In the genomic region with DNA sequence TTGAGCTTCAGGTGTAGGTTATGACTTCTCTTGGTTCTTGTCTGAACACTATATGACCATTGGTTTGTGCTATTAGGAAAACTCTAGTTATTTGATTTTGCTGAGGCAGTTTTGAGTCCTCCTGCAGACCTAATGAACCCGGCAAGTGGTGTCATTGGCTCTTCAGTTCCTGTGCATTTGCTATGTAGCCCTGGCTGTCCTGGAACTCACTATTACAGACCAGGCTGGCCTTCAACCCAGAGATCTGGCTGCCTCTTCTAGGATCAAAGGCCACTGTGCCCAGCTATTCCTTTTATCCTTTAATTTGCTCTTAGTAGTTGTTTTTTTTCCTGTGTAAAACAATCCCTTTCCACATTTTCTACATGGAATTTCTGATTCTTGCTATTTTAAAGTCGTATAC, we compare ENCODE assay signal across 22 mouse cellular contexts. TPM values are rescaled to one million over a fixed set of nuclear protein-coding genes. Genes with fewer than 3 reads are reported as not detected.
DNase-seq lines count a peak whose midpoint lies in the region; ATAC-seq and TF ChIP-seq lines count a peak whose summit lies in the region.
"Had no signal": no experiment of that assay in that cellular context is flagged by ENCODE, and none has a peak within 500 bp of the region (broad histone marks: within the 10 kb centered on the region; RNA-seq: fewer than 3 reads in every experiment).

No protein-coding gene starts in this region.

- H3K9me3 ChIP-seq in liver, embryonic 12.5 days (replicated peaks): no peaks in the 10 kb centered on the region
- no peaks in the 10 kb centered on the region for H3K9me3 ChIP-seq in liver, embryonic 11.5 days (ENCODE audit: control insufficient read depth, low read length)
- H3K9me3 ChIP-seq: embryonic facial prominence, embryonic 13.5 days; embryonic facial prominence, embryonic 15.5 days; forebrain, embryonic 13.5 days; forebrain, embryonic 15.5 days had no signal

- TF ChIP-seq CTCF in layer of hippocampus, adult 2 months (conservative IDR thresholded peaks at IDR 0.05): no peak
- TF ChIP-seq CTCF in embryonic fibroblast, embryonic 13.5 days (IDR thresholded peaks at IDR 0.05; ENCODE audit: borderline replicate concordance, insufficient read depth, low read length): no peak

- no peak overlapping the region for H3K9ac ChIP-seq in liver, embryonic 12.5 days
- no peak overlapping the region for H3K9ac ChIP-seq in liver, embryonic 11.5 days (ENCODE audit: low read depth, low read length)
- H3K9ac ChIP-seq: embryonic facial prominence, embryonic 13.5 days; embryonic facial prominence, embryonic 15.5 days; forebrain, embryonic 13.5 days; forebrain, embryonic 15.5 days had no signal

- no peak for ATAC-seq in liver, embryonic 12.5 days
- ATAC-seq in liver, embryonic 11.5 days (replicated peaks; ENCODE audit: low FRiP score): no peak
- ATAC-seq: forebrain, embryonic 13.5 days; forebrain, embryonic 15.5 days had no signal

- H3K27ac ChIP-seq in layer of hippocampus, adult 2 months: peak overlapping the region; percentile 76
- H3K27ac ChIP-seq in liver, embryonic 12.5 days: 0 out of 2 replicates have a peak overlapping the region, but pooled peaks have one; percentile 6
- no peak overlapping the region for H3K27ac ChIP-seq in liver, embryonic 11.5 days (ENCODE audit: low read depth, low read length)
- H3K27ac ChIP-seq in embryonic fibroblast, embryonic 13.5 days (ENCODE audit: insufficient read depth, low read length): peak overlapping the region; percentile 25; the same call in 1 of the 2 replicates
- H3K27ac ChIP-seq: embryonic facial prominence, embryonic 13.5 days; embryonic facial prominence, embryonic 15.5 days; forebrain, embryonic 13.5 days; forebrain, embryonic 15.5 days had no signal

- H3K4me3 ChIP-seq in layer of hippocampus, adult 2 months: no peak overlapping the region
- no peak overlapping the region for H3K4me3 ChIP-seq in liver, embryonic 12.5 days
- no peak overlapping the region for H3K4me3 ChIP-seq in liver, embryonic 11.5 days (ENCODE audit: low read depth, low read length)
- no peak overlapping the region for H3K4me3 ChIP-seq in embryonic fibroblast, embryonic 13.5 days (ENCODE audit: insufficient read depth, low read length)
- H3K4me3 ChIP-seq: embryonic facial prominence, embryonic 13.5 days; embryonic facial prominence, embryonic 15.5 days; forebrain, embryonic 13.5 days; forebrain, embryonic 15.5 days had no signal

- WGBS in liver, embryonic 12.5 days (ENCODE audit: insufficient replicate concordance): 86% methylated on average over 2 of the region's 2 CpGs
- WGBS in liver, embryonic 11.5 days: 89% methylated on average over 2 of the region's 2 CpGs

- H3K36me3 ChIP-seq in liver, embryonic 12.5 days: peaks cover 56% of the 10 kb centered on the region
- H3K36me3 ChIP-seq in liver, embryonic 11.5 days (ENCODE audit: control insufficient read depth, insufficient read depth, low read length): peaks cover 11% of the 10 kb centered on the region; the same call in 1 of the 2 replicates

- H3K4me1 ChIP-seq in liver, embryonic 12.5 days: peaks cover 13% of the 10 kb centered on the region
- H3K4me1 ChIP-seq in liver, embryonic 11.5 days (replicated peaks; ENCODE audit: control insufficient read depth, insufficient read depth, low read length): peaks cover 2% of the 10 kb centered on the region; the same call in 1 of the 2 replicates
- peaks cover 4% of the 10 kb centered on the region; the same call in 1 of the 2 replicates for H3K4me1 ChIP-seq in embryonic fibroblast, embryonic 13.5 days (ENCODE audit: control insufficient read depth, insufficient read depth, low read length)

- peak; percentile 64 for DNase-seq in heart, adult 11 months
- DNase-seq in heart, postnatal 14 days: no peak
- DNase-seq in layer of hippocampus, adult 2 months (ENCODE audit: low spot score in 2 of 2): no peak
- no peak for DNase-seq in layer of hippocampus, adult 8-10 months (ENCODE audit: low spot score in 2 of 2)
- no peak for DNase-seq in liver, embryonic 11.5 days (ENCODE audit: low spot score)
- no peak for DNase-seq in frontal cortex, postnatal 10 days (ENCODE audit: low spot score in 2 of 2)
- DNase-seq: adrenal gland, adult 2 months; adrenal gland, postnatal 10 days; adrenal gland, postnatal 25 days; cerebellum, adult 11 months; cerebellum, adult 18-20 months; cerebellum, adult 8-10 months; cerebellum, adult 9-11 months; cerebellum, postnatal 14 days; cerebellum, postnatal 36 days; embryo, embryonic 11 days had no signal

- TF ChIP-seq POLR2A in embryonic fibroblast, embryonic 13.5 days (IDR thresholded peaks at IDR 0.05; ENCODE audit: low read depth, low read length): no peak

- intact Hi-C loops in heart, postnatal 14 days (cut with DNase I): no loop called here

- no peaks in the 10 kb centered on the region for H3K27me3 ChIP-seq in liver, embryonic 12.5 days (replicated peaks)
- no peaks in the 10 kb centered on the region for H3K27me3 ChIP-seq in liver, embryonic 11.5 days (replicated peaks; ENCODE audit: control insufficient read depth, insufficient read depth, low read length)
- H3K27me3 ChIP-seq: embryonic facial prominence, embryonic 13.5 days; embryonic facial prominence, embryonic 15.5 days; forebrain, embryonic 13.5 days; forebrain, embryonic 15.5 days had no signal

- H3K4me2 ChIP-seq in liver, embryonic 12.5 days: no peak overlapping the region
- H3K4me2 ChIP-seq in liver, embryonic 11.5 days: no peak overlapping the region
- H3K4me2 ChIP-seq: embryonic facial prominence, embryonic 13.5 days; embryonic facial prominence, embryonic 15.5 days; forebrain, embryonic 13.5 days; forebrain, embryonic 15.5 days had no signal

RNA-seq across cellular contexts. Expression of gene Nudt4, which starts 20.6 kb away (rescaled TPM):
- 100 to 1,000 TPM; 270 to 280 TPM for total RNA-seq in heart, postnatal 14 days (2021)
- total RNA-seq in layer of hippocampus, adult 2 months (2021): 10 to 100 TPM; 59.6 to 65.6 TPM
- 10 to 100 TPM; 72.5 to 74.3 (median 73.6) TPM for total RNA-seq in layer of hippocampus, adult 8-10 months (2022)
- 130 and 134 TPM in 2 replicates for polyA plus RNA-seq in liver, embryonic 12.5 days (2016; fragmentation: Nextera tagmentation; extraction: Ambion mirVana)
- polyA plus RNA-seq in liver, embryonic 11.5 days (2014; fragmentation: Nextera tagmentation; extraction: Ambion mirVana): 95.8 and 97.9 TPM in 2 replicates
- polyA plus RNA-seq in embryonic fibroblast, embryonic 13.5 days (2011; ENCODE audit: insufficient read length, low read depth, missing spikeins): 77.1 and 86.5 TPM in 2 replicates

RNA-seq across cellular contexts. Expression of gene Ube2n, which starts 28.4 kb away (rescaled TPM):
- total RNA-seq in heart, postnatal 14 days (2021): 100 to 1,000 TPM in 1 of 2 experiments, 10 to 100 TPM in 1; 96.8 to 101 TPM
- total RNA-seq in layer of hippocampus, adult 2 months (2021): 100 to 1,000 TPM; 182 to 188 TPM
- total RNA-seq in layer of hippocampus, adult 8-10 months (2022): 100 to 1,000 TPM; 176 to 226 (median 205) TPM
- 191 and 193 TPM in 2 replicates for polyA plus RNA-seq in liver, embryonic 12.5 days (2016; fragmentation: Nextera tagmentation; extraction: Ambion mirVana)
- polyA plus RNA-seq in liver, embryonic 11.5 days (2014; fragmentation: Nextera tagmentation; extraction: Ambion mirVana): 310 and 327 TPM in 2 replicates
- polyA plus RNA-seq in embryonic fibroblast, embryonic 13.5 days (2011; ENCODE audit: insufficient read length, low read depth, missing spikeins): 167 and 200 TPM in 2 replicates

RNA-seq across cellular contexts. Expression of gene Mrpl42, which starts 41.6 kb away (rescaled TPM):
- 100 to 1,000 TPM; 369 to 371 TPM for total RNA-seq in heart, postnatal 14 days (2021)
- 10 to 100 TPM; 71.7 to 74.5 TPM for total RNA-seq in layer of hippocampus, adult 2 months (2021)
- total RNA-seq in layer of hippocampus, adult 8-10 months (2022): 10 to 100 TPM; 66.9 to 73.8 (median 71.5) TPM
- polyA plus RNA-seq in liver, embryonic 12.5 days (2016; fragmentation: Nextera tagmentation; extraction: Ambion mirVana): 248 and 264 TPM in 2 replicates
- polyA plus RNA-seq in liver, embryonic 11.5 days (2014; fragmentation: Nextera tagmentation; extraction: Ambion mirVana): 364 and 391 TPM in 2 replicates
- 92.7 and 93.8 TPM in 2 replicates for polyA plus RNA-seq in embryonic fibroblast, embryonic 13.5 days (2011; ENCODE audit: insufficient read length, low read depth, missing spikeins)

Comparison
In these comparisons a context has a peak if more than half of its experiments do, and no peak if none do; other contexts are left out.
1. RNA of gene Mrpl42, which starts 41.6 kb away (total RNA-seq): 369 to 371 TPM in heart, postnatal 14 days; 71.7 to 74.5 TPM in layer of hippocampus, adult 2 months and 66.9 to 73.8 TPM in layer of hippocampus, adult 8-10 months; every median in the first group is over 4 times any median in the second.